Mouse (Mus musculus) v-Abl transformed pro-B cells (cell line): Measurements from ENCODE around the gene Kat14.
"Not testable (repeated sequence)": the region's sequence is repeated elsewhere in the genome, so short reads cannot be mapped to it uniquely, and the experiment has no call there.

ENCODE experiments used
- in situ Hi-C, 2 experiments: fragments of 400-800 bp; cut with MboI; formaldehyde crosslinking; loops; one replicate each; pipeline ENCODE4 v1.15.1; 2025; ENCODE audit not compliant: unreplicated experiment in 2 of 2

The Kat14 gene

DNA sequence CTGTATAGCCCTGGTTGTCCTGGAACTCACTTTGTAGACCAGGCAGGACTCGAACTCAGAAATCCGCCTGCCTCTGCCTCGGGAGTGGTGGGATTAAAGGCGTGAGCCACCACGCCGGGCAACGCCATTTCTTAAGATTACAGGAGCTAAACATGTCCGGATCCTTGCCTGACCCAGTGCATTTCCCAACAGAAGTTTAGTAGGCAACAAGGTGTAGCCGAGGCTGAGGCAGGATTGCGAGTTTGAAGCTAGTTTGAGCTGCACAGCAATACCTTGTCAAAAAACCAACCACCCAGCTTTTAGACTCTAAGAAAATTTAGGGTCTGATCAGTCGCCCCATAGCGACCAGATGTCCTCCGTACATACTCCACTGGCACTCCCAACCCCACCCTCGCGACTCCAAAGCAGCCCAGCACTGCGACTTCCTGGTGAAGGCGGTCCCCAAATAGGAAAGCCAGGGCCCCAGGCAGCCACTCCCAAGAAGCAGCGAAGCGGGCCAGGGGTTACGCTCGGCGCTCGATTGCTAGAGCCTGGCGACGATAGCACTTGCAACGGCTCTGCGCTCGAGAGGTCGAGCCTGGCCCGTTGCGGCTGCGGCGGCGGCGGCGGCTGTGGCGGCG is at the start of gene Kat14, which contains the start of gene Pet117:
TSS of gene Kat14 (plus strand) at position 584 of the 620 bp plus-strand sequence.
TSS of gene Pet117 (plus strand) at position 597 of the 620 bp plus-strand sequence.
- in situ Hi-C loops: loop anchor here in 1 of 2 experiments (10.0 kb wide), 1 partner anchor 254 kb away; no protein-coding TSS in a partner anchor

- in situ Hi-C loops: loop anchor here in 1 of 2 experiments (25.0 kb wide), 1 partner anchor 1212 kb away; no protein-coding TSS in a partner anchor
These were observed 44.6 kb upstream of the Kat14 start for GRCm38 (mm10) chr2:144324218-144324617.

- in situ Hi-C loops: no loop called here
These were observed 39.3 kb upstream of the Kat14 start for GRCm38 (mm10) chr2:144329451-144329850.

DNA sequence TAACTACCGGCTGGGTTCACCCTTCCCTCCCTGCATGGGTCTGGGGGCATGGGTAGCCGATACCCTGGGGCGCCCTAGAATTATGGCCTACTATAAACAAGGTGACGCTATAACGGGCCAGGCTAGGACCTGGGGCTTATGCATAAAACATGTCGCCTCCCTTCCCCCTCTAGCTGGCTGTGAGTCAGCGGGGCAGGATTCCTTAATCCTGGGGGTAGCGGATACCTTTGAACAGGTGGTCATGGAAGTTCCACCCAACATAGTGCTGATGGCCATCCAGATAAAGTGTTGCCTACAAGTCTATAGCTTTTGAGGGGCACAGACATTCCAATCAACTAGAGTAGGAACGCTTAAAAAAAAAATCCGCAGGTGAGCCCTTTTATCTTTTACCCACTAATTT is 38.8 kb upstream of the Kat14 start:
- in situ Hi-C loops: no loop called here

DNA sequence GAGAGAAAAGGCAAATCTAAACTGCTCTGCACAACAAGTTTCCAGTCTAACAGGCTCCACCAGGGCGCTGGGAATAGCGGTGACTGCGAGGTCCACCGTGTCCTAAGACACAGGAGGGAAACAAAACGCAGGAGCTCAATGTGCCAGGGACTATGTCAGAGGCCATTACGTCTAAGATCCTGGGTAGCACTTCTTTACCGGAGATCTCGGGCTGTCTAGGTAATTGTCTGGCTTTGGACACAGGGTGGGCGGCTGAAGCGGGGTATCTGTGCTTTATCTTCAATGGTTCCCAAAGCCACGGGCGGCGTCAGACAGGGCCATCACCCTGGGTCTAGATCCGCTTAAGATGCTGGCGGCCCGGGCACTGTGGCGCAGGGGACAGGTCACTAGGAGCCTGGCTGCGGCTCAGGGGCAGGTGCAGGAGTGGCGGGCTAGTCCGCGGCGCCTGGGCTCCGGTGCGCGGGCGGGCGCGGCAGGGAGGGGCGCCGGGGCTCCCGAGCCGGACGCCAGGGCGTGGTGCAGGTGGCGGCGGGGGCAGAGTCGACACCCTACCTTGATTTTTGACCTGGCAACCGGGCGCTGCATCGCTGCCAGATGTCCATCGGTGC is 38.3 kb upstream of the Kat14 start:
- in situ Hi-C loops: no loop called here

- in situ Hi-C loops: no loop called here
These were observed 37.8 kb upstream of the Kat14 start for GRCm38 (mm10) chr2:144330960-144331371.

- in situ Hi-C loops: no loop called here
These were observed 37.1 kb upstream of the Kat14 start, which contains the start of gene Ovol2 for GRCm38 (mm10) chr2:144331401-144332302. TSS of gene Ovol2 (minus strand) at chr2:144332146.

GRCm38 (mm10) chr2:144332486-144332885 is 36.3 kb upstream of the Kat14 start:
- in situ Hi-C loops: no loop called here

DNA sequence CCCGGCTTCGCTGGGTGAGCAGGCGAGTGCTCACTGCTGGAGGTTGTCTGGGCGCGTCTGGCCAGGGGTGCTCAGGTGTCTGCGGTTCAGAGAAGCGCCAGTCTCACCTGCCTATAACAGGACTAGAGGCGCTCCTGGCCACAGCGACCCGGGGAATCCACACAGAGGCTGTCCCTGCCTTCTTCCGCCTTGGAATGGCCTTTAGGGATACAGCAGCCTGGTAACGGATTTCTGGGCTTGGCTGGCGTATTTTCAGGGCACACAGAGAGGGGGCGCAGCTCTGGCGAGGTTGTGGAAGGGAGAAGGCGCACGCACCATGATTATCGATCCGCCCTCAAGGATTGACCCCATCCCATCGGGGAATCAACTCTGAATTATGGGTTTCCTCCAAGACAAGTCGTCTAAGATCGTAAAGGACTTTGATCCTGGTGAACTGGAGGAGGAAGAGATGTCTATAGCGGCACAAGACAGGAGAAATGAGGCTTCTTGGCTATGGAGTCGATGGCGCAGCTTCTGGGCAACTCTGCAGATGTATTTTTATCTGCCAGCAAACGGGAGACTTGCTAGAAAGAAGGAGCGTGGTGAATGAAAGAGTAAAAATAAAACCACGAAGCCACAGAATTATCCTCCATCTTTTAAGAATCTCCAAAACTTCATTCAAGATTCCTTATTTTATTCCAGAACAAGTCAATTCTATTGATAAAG is 35.5 kb upstream of the Kat14 start:
- in situ Hi-C loops: no loop called here

- in situ Hi-C loops: no loop called here
These were observed 31.6 kb upstream of the Kat14 start for GRCm38 (mm10) chr2:144337230-144337629.

DNA sequence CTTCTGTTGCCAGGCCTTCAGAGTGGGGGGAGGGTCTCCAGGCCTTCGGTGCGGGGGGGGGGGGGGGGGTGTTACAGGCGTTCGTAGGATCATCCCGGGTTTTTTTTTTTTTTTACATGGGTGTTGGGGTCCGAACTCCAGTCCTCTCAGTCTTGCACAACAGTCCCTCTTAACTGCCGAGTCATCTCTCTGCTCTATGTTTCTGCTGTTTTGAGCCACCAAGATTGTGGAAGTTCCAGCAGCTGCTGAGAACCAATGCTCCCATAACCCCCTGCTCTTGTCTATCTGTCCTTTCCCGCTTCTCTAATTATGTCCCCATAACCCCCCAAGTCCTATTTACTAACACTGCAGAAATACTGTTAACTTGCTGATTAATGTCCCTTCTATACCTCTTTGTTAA is 31.1 kb upstream of the Kat14 start:
- in situ Hi-C loops: no loop called here

DNA sequence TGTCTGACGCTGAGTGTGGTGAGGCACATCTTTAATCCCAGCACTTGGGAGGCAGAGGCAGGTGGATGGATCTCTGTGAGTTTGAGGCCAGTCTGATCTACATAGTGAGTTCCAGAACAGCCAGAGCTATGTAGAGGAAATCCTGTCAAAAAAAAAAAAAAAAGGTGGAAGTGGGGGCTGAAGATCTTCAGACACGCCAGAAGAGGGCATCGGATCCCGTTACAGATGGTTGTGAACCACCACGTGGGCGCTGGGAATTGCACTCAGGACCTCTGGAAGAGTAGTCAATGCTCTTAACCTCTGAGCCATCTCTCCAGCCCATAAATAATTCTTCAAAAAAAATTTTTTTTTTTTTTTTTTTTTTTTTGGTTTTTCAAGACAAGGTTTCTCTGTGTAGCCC is 30.6 kb upstream of the Kat14 start:
- in situ Hi-C loops: not testable (repeated sequence)

DNA sequence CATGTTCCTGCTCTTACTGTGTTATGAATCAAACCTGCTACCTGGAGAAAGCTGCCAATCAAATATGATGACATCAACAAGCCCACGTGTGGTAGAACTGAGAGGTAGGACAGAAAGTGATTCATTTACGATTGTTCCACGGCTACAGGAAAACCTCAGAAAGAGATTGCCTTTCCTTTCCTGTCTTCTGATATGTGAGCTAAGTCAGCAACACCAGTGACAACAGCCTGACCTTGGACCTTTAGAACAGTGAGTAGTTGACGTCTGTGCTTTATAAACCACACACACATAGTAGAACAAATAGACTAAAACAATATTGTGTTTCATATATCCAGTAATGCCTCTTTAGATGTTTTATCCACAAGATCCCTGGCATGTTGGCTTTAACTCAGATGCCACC is 25.6 kb upstream of the Kat14 start:
- in situ Hi-C loops: no loop called here

- in situ Hi-C loops: no loop called here
These were observed 20.3 kb upstream of the Kat14 start for GRCm38 (mm10) chr2:144348525-144348924.

- in situ Hi-C loops: loop anchor here in 1 of 2 experiments (5.0 kb wide), 1 partner anchor 56 kb away; no protein-coding TSS in a partner anchor
These were observed 15.9 kb upstream of the Kat14 start for GRCm38 (mm10) chr2:144352843-144353242.

DNA sequence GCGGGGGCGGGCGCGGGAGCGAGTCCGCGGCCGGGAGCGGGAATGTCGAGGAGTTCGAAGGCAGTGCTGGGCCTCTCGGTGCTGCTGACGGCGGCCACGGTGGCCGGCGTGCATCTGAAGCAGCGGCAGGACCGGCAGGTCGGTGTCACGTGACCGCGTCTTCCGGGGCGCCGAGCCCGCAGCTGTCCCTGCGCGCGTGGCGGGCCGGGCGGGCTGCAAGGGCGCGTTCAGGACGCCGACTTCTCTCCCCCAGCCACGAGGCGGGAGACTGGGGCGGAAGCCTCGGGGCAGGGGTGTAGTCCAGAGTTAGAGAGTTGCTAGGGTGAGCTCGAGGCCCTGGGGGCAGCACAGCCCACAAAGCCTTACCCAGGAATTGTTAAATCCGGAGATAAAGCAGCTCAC is 238 bp downstream of the Kat14 start:
- in situ Hi-C loops: loop anchor here in 1 of 2 experiments (10.0 kb wide), 1 partner anchor 254 kb away; no protein-coding TSS in a partner anchor

DNA sequence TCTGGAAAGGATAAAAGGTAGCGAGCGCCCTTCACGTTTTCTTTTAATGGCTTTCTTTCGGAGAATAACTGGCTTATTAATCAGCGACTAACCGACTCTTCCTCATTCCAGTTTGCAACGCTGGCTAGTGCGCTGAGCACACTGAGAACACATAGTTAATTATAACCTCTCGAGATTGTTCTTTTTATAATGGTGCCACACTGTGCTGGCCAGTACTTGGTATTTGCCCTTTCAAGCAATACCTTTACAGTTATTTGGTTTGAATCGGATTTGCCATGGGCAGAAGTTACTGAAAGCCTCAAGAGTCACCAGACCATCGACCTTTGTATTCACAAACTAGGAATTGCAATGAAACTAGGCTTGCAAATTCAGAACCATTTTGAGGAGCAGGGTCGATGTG is 728 bp downstream of the Kat14 start:
- in situ Hi-C loops: loop anchor here in 1 of 2 experiments (10.0 kb wide), 1 partner anchor 255 kb away; no protein-coding TSS in a partner anchor

DNA sequence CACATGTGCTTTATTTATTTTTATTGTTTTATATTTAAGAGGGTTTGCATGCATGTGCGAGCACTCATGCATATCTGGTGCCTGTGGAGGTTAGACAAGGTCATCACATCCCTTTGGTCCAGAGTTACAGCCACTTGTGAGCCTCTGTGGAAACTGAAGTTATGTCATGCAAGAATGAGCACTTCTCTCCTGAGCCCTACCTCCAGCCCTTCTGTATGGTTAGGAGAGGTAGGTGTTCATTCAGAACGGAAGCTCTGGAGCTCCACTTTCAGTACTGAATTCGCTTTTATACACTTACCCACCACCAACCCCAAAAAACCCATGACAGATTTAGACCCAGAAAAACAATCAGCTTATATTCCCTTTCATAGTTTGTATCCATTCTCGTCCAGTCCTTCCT is 2.8 kb downstream of the Kat14 start:
- in situ Hi-C loops: no loop called here

DNA sequence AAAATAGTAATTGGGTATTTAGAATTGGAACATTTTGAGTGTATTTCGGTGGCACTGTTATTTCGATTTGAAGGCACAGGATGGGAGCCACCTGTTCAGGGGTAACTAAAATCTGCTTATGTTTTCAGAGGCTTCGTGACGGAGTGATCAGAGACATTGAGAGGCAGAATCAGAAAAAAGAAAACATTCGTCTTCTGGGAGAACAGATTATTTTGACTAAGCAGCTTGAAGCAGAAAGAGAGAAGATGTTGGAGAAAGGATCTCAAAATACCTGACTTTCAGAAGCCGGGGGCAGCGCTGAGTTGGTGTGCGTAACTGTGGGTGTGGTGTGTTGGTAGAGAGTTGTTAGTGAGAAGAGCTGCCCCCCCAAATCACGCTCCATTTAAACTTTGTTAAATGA is 4.3 kb downstream of the Kat14 start:
- in situ Hi-C loops: no loop called here

DNA sequence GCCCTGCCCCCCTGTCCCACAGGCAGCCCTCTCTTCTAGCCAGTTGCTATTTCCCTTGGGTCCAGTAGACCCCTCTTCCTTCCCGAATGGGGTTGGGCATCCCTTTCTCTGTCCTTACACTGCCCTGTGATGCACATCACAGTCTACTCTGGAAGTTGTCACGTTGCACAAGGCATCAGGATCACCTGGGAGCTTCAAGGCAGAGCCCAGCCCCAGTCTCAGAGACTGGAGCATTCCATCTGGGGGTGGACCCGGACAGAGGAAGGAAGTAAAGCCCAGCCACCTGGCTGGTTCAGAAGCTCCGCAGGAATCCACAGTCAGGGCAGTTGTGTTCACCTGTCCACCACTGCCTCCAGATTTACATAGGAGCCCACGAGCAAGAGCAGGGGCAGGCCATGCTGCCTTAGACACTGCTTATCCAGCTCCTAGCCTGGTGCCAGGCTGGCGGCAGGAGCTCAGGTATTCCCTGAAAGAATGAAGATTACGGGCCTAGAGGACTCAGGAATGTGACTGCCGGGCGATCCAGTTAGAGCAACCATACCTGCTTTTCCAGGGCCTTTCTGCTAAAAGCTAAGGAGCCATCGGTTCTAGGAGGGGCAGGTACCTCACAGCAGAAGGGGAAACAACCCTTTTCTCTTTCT is 6.4 kb downstream of the Kat14 start:
- in situ Hi-C loops: no loop called here
